Mouse (Mus musculus) midbrain, embryonic 13.5 days (tissue): ENCODE results near the gene Gm5767. TPM values are rescaled to one million over a fixed set of nuclear protein-coding genes. Genes with fewer than 3 reads are reported as not detected.
"Not testable (repeated sequence)": the region's sequence is repeated elsewhere in the genome, so short reads cannot be mapped to it uniquely, and the experiment has no call there.

Source experiments
- ATAC-seq: fragments of 200-750 bp; cut with Nextera tagmentation; 2 replicates; pipeline ENCODE4 v1.8.0; 2017; ENCODE audit warnings: mild to moderate bottlenecking, moderate TSS enrichment, moderate library complexity
- H3K27ac ChIP-seq: fragments of 300-500 bp; sonication (generic); 2 replicates; pipeline ENCODE4 v1.5.1; 2015; ENCODE audit warnings: inconsistent platforms, mild to moderate bottlenecking, moderate library complexity
- H3K27me3 ChIP-seq: fragments of 300-500 bp; sonication (generic); 2 replicates; pipeline ENCODE4 v1.6.1; 2015; ENCODE audit warnings: mild to moderate bottlenecking, inconsistent platforms
- H3K36me3 ChIP-seq: fragments of 300-500 bp; sonication (generic); 2 replicates; pipeline ENCODE4 v1.6.1; 2015; ENCODE audit warnings: mild to moderate bottlenecking, inconsistent platforms
- H3K4me1 ChIP-seq: fragments of 300-500 bp; sonication (generic); replicated peaks from 2 replicates; pipeline ENCODE4 v1.6.1; 2015; ENCODE audit warnings: inconsistent platforms
- H3K4me2 ChIP-seq: fragments of 300-500 bp; sonication (generic); replicated peaks from 2 replicates; pipeline ENCODE4 v1.6.1; 2015; ENCODE audit warnings: moderate library complexity, mild to moderate bottlenecking, inconsistent platforms
- H3K4me3 ChIP-seq: fragments of 300-500 bp; sonication (generic); replicated peaks from 2 replicates; pipeline ENCODE4 v1.5.1; 2015; ENCODE audit warnings: mild to moderate bottlenecking, inconsistent platforms
- H3K9ac ChIP-seq: fragments of 300-500 bp; sonication (generic); replicated peaks from 2 replicates; pipeline ENCODE4 v1.6.1; 2015; ENCODE audit warnings: mild to moderate bottlenecking, inconsistent platforms
- H3K9me3 ChIP-seq: fragments of 300-500 bp; sonication (generic); 2 replicates; pipeline ENCODE4 v1.6.1; 2016; ENCODE audit warnings: mild to moderate bottlenecking, inconsistent platforms
- WGBS: fragments of 180-500 bp; shearing (Covaris S2); methylation state at CpG from one replicate; pipeline ENCODE4 v1.1.7; 2015; 5-methylcytosine and 5-hydroxymethylcytosine counted together
- polyA plus RNA-seq: library from polyadenylated mRNA; unstranded; fragments of >200 nt; fragmentation: Nextera tagmentation; extraction: Ambion mirVana; gene quantifications from 2 replicates; pipeline ENCODE4 v1.2.1, GENCODE M21; 2015

Gene Gm5767
- polyA plus RNA-seq, 1 experiment from 2014 or later: not detected

- H3K4me1 ChIP-seq: peaks cover 19% of the 10 kb centered on the region
- no peak for ATAC-seq
- 94% methylated on average over 4 of the region's 4 CpGs for WGBS
These were observed 39.9 kb downstream of the Gm5767 start for GRCm38 (mm10) chr16:8720447-8720846.

DNA sequence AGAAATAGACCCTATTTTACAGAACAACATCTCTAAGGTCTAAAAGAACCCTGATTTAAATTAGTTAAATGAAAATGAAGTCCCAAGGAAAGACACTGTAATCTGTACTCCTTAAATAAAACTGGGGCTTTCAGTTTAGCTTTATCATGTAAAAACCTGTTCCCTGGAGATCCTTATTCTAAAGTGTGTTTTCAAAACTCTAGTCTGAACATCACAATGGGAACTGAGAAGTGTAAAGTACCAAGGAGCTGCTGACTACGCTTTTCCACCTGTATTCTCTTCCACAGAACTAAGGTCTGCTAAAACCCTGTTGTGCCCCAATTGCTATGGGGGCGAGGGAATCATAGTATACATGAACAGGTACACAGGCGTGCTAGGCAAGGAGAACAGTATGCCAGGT, 43.5 kb downstream of the Gm5767 start:
- Histone ChIP-seq H3K9ac (no peak overlapping the region), H3K4me1 (peaks cover 23% of the 10 kb centered on the region), H3K27ac (no peak overlapping the region), H3K4me2 (no peak overlapping the region), H3K9me3 (no peaks in the 10 kb centered on the region), H3K4me3 (no peak overlapping the region), H3K27me3 (no peaks in the 10 kb centered on the region), H3K36me3 (no peaks in the 10 kb centered on the region)
- ATAC-seq: no peak
- WGBS: 81% methylated on average over 3 of the region's 3 CpGs

More at GRCm38 (mm10) chr16:8720447-8720846, 39.9 kb downstream of the Gm5767 start:
- Histone ChIP-seq H3K4me2 (no peak overlapping the region), H3K27ac (no peak overlapping the region), H3K36me3 (peaks cover 9% of the 10 kb centered on the region), H3K4me3 (no peak overlapping the region), H3K27me3 (no peaks in the 10 kb centered on the region), H3K9ac (no peak overlapping the region), H3K9me3 (no peaks in the 10 kb centered on the region)

- H3K4me2 ChIP-seq: no peak overlapping the region
- 89% methylated on average over 2 of the region's 2 CpGs for WGBS
- no peak for ATAC-seq
- H3K27ac ChIP-seq: no peak overlapping the region
- no peaks in the 10 kb centered on the region for H3K27me3 ChIP-seq
- no peaks in the 10 kb centered on the region for H3K36me3 ChIP-seq
- no peak overlapping the region for H3K4me3 ChIP-seq
- H3K4me1 ChIP-seq: peaks cover 36% of the 10 kb centered on the region
- no peaks in the 10 kb centered on the region for H3K9me3 ChIP-seq
- no peak overlapping the region for H3K9ac ChIP-seq
These were observed 45.2 kb downstream of the Gm5767 start for GRCm38 (mm10) chr16:8725807-8726206.

GRCm38 (mm10) chr16:8728111-8728748, 47.7 kb downstream of the Gm5767 start:
- H3K4me2 ChIP-seq: no peak overlapping the region
- H3K27ac ChIP-seq: no peak overlapping the region
- H3K4me3 ChIP-seq: no peak overlapping the region
- peaks cover 44% of the 10 kb centered on the region for H3K4me1 ChIP-seq
- WGBS: 83% methylated on average over 5 of the region's 5 CpGs
- H3K36me3 ChIP-seq: no peaks in the 10 kb centered on the region
- no peaks in the 10 kb centered on the region for H3K27me3 ChIP-seq
- no peak for ATAC-seq
- no peak overlapping the region for H3K9ac ChIP-seq
- H3K9me3 ChIP-seq: no peaks in the 10 kb centered on the region

DNA sequence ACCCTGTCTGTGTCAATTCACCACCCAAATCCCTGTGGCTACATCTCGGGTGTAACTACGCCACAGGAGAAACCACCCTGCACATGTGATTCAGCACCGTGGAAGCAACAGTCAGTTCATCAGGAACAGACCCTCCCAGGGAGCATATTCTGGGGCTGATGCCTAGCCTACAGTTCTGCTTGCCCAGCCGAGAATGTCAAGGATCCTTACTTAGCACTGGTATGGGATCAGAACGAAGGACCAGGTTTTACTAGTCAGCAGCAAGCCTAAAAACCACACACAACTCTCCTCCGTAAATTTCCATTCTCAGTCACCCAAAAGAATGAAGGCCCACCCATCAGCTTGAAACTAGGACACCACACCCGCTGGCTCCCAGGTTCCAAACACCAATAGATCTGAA, 51.1 kb downstream of the Gm5767 start:
- Histone ChIP-seq H3K4me1 (peaks cover 67% of the 10 kb centered on the region), H3K4me2 (no peak overlapping the region), H3K4me3 (no peak overlapping the region), H3K9me3 (no peaks in the 10 kb centered on the region), H3K27ac (no peak overlapping the region), H3K9ac (no peak overlapping the region), H3K36me3 (no peaks in the 10 kb centered on the region), H3K27me3 (no peaks in the 10 kb centered on the region)
- no peak for ATAC-seq
- WGBS: 90% methylated on average over 7 of the region's 7 CpGs

- not testable (repeated sequence) for H3K9ac ChIP-seq, H3K27ac ChIP-seq, H3K4me2 ChIP-seq, H3K9me3 ChIP-seq, H3K27me3 ChIP-seq, H3K4me3 ChIP-seq, H3K36me3 ChIP-seq, ATAC-seq
- H3K4me1 ChIP-seq: peaks cover 75% of the 10 kb centered on the region
- 93% methylated on average over 3 of the region's 4 CpGs for WGBS
These were observed 51.9 kb downstream of the Gm5767 start for GRCm38 (mm10) chr16:8732450-8732849.

Other genes with a start within 250 kb of the Gm5767 start
- gene Mettl22, start 210.0 kb upstream of the Gm5767 start, polyA plus RNA-seq: 31.4 and 33.5 TPM in 2 replicates
- gene Abat, start 167.3 kb upstream of the Gm5767 start, polyA plus RNA-seq: 55.2 and 61.4 TPM in 2 replicates
- gene Pmm2, start 43.1 kb upstream of the Gm5767 start, polyA plus RNA-seq: 54.0 and 55.0 TPM in 2 replicates
- gene Tmem186, start 43.1 kb upstream of the Gm5767 start, polyA plus RNA-seq: 25.1 and 26.2 TPM in 2 replicates
- 253 and 274 TPM in 2 replicates for gene Carhsp1, start 8.6 kb upstream of the Gm5767 start, polyA plus RNA-seq
- 30.3 and 38.7 TPM in 2 replicates for gene Usp7, start 111.5 kb downstream of the Gm5767 start, polyA plus RNA-seq
- 31.3 and 35.4 TPM in 2 replicates for gene 1810013L24Rik, start 149.3 kb downstream of the Gm5767 start, polyA plus RNA-seq